9 mouse cellular contexts compared by ENCODE assay signal in the genomic region with DNA sequence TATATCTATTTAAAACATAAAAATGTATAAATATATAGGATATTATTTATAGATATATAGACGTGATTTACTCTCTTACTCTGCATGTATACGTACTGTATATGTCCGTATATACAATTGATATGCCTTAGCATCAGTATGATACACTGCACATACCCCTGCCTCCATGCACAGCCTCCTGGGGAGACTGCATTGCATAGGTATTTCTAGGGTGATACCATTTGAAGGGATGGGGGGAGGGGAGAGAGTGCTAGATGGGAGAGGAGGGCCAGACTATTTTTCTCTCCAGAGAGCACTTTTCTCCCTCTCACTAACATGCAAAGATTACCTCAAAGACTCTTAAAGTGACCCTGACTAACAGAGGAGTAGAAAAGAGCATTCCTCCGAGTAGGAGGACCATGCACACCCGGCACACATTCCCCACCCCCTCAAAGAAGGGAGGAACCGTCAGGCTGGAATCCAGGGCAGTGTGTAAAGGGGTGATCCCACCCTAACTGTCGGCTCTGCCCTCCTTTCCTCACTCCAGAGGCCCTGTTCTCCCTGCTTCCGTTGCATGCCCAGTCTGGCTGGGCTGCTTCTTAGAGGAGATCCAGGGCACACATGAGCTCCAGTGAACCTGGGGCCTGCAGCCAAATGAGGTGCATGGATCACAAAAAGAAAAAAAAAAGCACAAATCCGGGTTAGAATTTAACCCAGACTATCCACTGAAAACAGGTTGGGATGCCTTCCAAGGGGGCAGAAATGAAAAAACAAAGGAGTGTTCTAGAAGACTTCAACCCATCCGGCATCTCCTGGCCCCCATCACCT. TPM values are rescaled to one million over a fixed set of nuclear protein-coding genes. Genes with fewer than 3 reads are reported as not detected.
DNase-seq lines count a peak whose midpoint lies in the region; ATAC-seq and TF ChIP-seq lines count a peak whose summit lies in the region.
"Had no signal": no experiment of that assay in that cellular context is flagged by ENCODE, and none has a peak within 500 bp of the region (broad histone marks: within the 10 kb centered on the region; RNA-seq: fewer than 3 reads in every experiment).

No protein-coding gene starts in this region.

- H3K9ac ChIP-seq in heart, embryonic 11.5 days (ENCODE audit: low read depth, low read length), result no peak overlapping the region
- no peak overlapping the region for H3K9ac ChIP-seq in forebrain, embryonic 15.5 days (replicated peaks)
- H3K9ac ChIP-seq in neural tube, embryonic 13.5 days, result no peak overlapping the region

- H3K4me3 ChIP-seq in heart, embryonic 11.5 days (ENCODE audit: low read depth, low read length), result no peak overlapping the region
- no peak overlapping the region for H3K4me3 ChIP-seq in forebrain, embryonic 15.5 days
- H3K4me3 ChIP-seq in neural tube, embryonic 13.5 days, result no peak overlapping the region
- H3K4me3 ChIP-seq in gastrocnemius, adult 2 months, result no peak overlapping the region
- H3K4me3 ChIP-seq: megakaryocyte, embryonic 14.5 days had no signal

- H3K27me3 ChIP-seq in heart, embryonic 11.5 days (ENCODE audit: control insufficient read depth, insufficient read depth, low read length), result no peaks in the 10 kb centered on the region
- no peaks in the 10 kb centered on the region for H3K27me3 ChIP-seq in forebrain, embryonic 15.5 days
- H3K27me3 ChIP-seq in neural tube, embryonic 13.5 days, result no peaks in the 10 kb centered on the region
- H3K27me3 ChIP-seq: megakaryocyte, embryonic 14.5 days had no signal

- peaks cover 16% of the 10 kb centered on the region; the same call in 1 of the 2 replicates for H3K4me1 ChIP-seq in heart, embryonic 11.5 days (ENCODE audit: control insufficient read depth, insufficient read depth, low read length)
- H3K4me1 ChIP-seq in forebrain, embryonic 15.5 days, result peaks cover 8% of the 10 kb centered on the region; the same call in 1 of the 2 replicates
- H3K4me1 ChIP-seq in neural tube, embryonic 13.5 days (replicated peaks), result peaks cover 16% of the 10 kb centered on the region

- no peak; the same call in 1 of the 2 replicates for ATAC-seq in heart, embryonic 11.5 days (replicated peaks; ENCODE audit: insufficient number of reproducible peaks, low FRiP score, low TSS enrichment)
- peak; percentile 61; the same call in 1 of the 2 replicates for ATAC-seq in forebrain, embryonic 15.5 days (replicated peaks)
- peak; percentile 58; the same call in 1 of the 2 replicates for ATAC-seq in neural tube, embryonic 13.5 days (ENCODE audit: low read depth)

- no peak for TF ChIP-seq CTCF in gastrocnemius, adult 2 months (IDR thresholded peaks at IDR 0.05)

- DNase-seq in heart, postnatal 25 days (ENCODE audit: low spot score), result no peak
- peak; percentile 60 to 65 for DNase-seq in kidney, postnatal 36 days
- DNase-seq in thymus, postnatal 14 days, result no peak
- DNase-seq in gastrocnemius, adult 2 months, result no peak
- no peak for DNase-seq in T-cell, adult 2 months (ENCODE audit: low spot score)

- WGBS in heart, embryonic 11.5 days (ENCODE audit: insufficient replicate concordance), result 22% methylated on average over 10 of the region's 10 CpGs
- 25% methylated on average over 10 of the region's 10 CpGs for WGBS in forebrain, embryonic 15.5 days
- WGBS in neural tube, embryonic 13.5 days, result 25% methylated on average over 10 of the region's 10 CpGs

- H3K9me3 ChIP-seq in heart, embryonic 11.5 days (replicated peaks; ENCODE audit: control insufficient read depth, low read length), result no peaks in the 10 kb centered on the region
- H3K9me3 ChIP-seq in forebrain, embryonic 15.5 days, result no peaks in the 10 kb centered on the region
- H3K9me3 ChIP-seq in neural tube, embryonic 13.5 days, result 0 out of 2 replicates have a peak, but pooled peaks cover 4% of the 10 kb centered on the region

- peak overlapping the region; percentile 6; the same call in 1 of the 2 replicates for H3K4me2 ChIP-seq in heart, embryonic 11.5 days
- no peak overlapping the region for H3K4me2 ChIP-seq in forebrain, embryonic 15.5 days (replicated peaks)
- no peak overlapping the region for H3K4me2 ChIP-seq in neural tube, embryonic 13.5 days

- no peak overlapping the region for H3K27ac ChIP-seq in heart, embryonic 11.5 days (ENCODE audit: low read depth, low read length)
- H3K27ac ChIP-seq in forebrain, embryonic 15.5 days (replicated peaks), result no peak overlapping the region; the same call in 1 of the 2 replicates
- H3K27ac ChIP-seq in neural tube, embryonic 13.5 days (replicated peaks), result 0 out of 2 replicates have a peak overlapping the region, but pooled peaks have one; percentile 5
- no peak overlapping the region for H3K27ac ChIP-seq in gastrocnemius, adult 2 months

- peaks cover under 1% of the 10 kb centered on the region; the same call in 1 of the 2 replicates for H3K36me3 ChIP-seq in heart, embryonic 11.5 days (ENCODE audit: control insufficient read depth, insufficient read depth, low read length)
- peaks cover 5% of the 10 kb centered on the region; the same call in 1 of the 2 replicates for H3K36me3 ChIP-seq in forebrain, embryonic 15.5 days
- peaks cover 11% of the 10 kb centered on the region for H3K36me3 ChIP-seq in neural tube, embryonic 13.5 days

- intact Hi-C loops in heart, postnatal 25 days (cut with DNase I), result no loop called here
- intact Hi-C loops in gastrocnemius, adult 2 months (cut with DNase I), result loop anchor here (5.0 kb wide), 1 partner anchor 95 kb away; no protein-coding TSS in a partner anchor

RNA-seq across cellular contexts. Expression of a gene that starts 52.3 kb away (rescaled TPM):
- 0.25 and 0.52 TPM in 2 replicates for polyA plus RNA-seq in heart, embryonic 11.5 days (2014; fragmentation: Nextera tagmentation; extraction: Ambion mirVana)
- under 1 TPM; 0.18 to 0.25 TPM for total RNA-seq in heart, postnatal 25 days (2021)
- polyA plus RNA-seq in forebrain, embryonic 15.5 days (2015; fragmentation: Nextera tagmentation; extraction: Ambion mirVana), result 21.8 and 30.0 TPM in 2 replicates
- 46.8 and 52.3 TPM in 2 replicates for polyA plus RNA-seq in neural tube, embryonic 13.5 days (2015; fragmentation: Nextera tagmentation; extraction: Ambion mirVana)
- total RNA-seq in gastrocnemius, adult 2 months (2021), result under 1 TPM in 1 of 2 experiments, not detected in 1; 0.06 TPM

Comparison
In these comparisons a context has a peak if more than half of its experiments do, and no peak if none do; other contexts are left out.
1. DNase-seq: peak in kidney, postnatal 36 days (2 of 2); none in heart, postnatal 25 days (single experiment), thymus, postnatal 14 days (single experiment), gastrocnemius, adult 2 months (single experiment) and T-cell, adult 2 months (single experiment).
2. RNA of a gene that starts 52.3 kb away (polyA plus RNA-seq): 46.8 to 52.3 TPM in neural tube, embryonic 13.5 days and 21.8 to 30.0 TPM in forebrain, embryonic 15.5 days; 0.25 to 0.52 TPM in heart, embryonic 11.5 days; every median in the first group is over 10 times any median in the second.